Mouse (Mus musculus) intestine, postnatal 0 days (tissue): Measurements from ENCODE around the gene Npb. TPM values are rescaled to one million over a fixed set of nuclear protein-coding genes. Genes with fewer than 3 reads are reported as not detected.
A peak's percentile ranks its signal among the peaks of the same experiment; 100 is the strongest.

Experiments
- ATAC-seq: fragments of 200-750 bp; cut with Nextera tagmentation; 2 replicates; pipeline ENCODE4 v1.8.0; 2017; ENCODE audit warnings: mild to moderate bottlenecking, moderate TSS enrichment, moderate library complexity
- H3K27ac ChIP-seq: fragments of 300-500 bp; sonication (generic); 2 replicates; pipeline ENCODE4 v1.5.1; 2014; ENCODE audit warnings: mild to moderate bottlenecking, low read depth, low read length, moderate library complexity
- H3K27me3 ChIP-seq: fragments of 300-500 bp; sonication (generic); replicated peaks from 2 replicates; pipeline ENCODE4 v1.6.1; 2014; ENCODE audit warnings: low read length, mixed read lengths; ENCODE audit not compliant: control insufficient read depth, insufficient read depth
- H3K36me3 ChIP-seq: fragments of 300-500 bp; sonication (generic); 2 replicates; pipeline ENCODE4 v1.6.1; 2014; ENCODE audit warnings: mild to moderate bottlenecking, moderate library complexity; ENCODE audit not compliant: control insufficient read depth, insufficient read depth
- H3K4me1 ChIP-seq: fragments of 300-500 bp; sonication (generic); replicated peaks from 2 replicates; pipeline ENCODE4 v1.6.1; 2014; ENCODE audit warnings: antibody characterized with exemption, low read length, mixed read lengths; ENCODE audit not compliant: control insufficient read depth, insufficient read depth
- H3K4me2 ChIP-seq: fragments of 300-500 bp; sonication (generic); replicated peaks from 2 replicates; pipeline ENCODE4 v1.6.1; 2014; ENCODE audit warnings: low read depth, mild to moderate bottlenecking, moderate library complexity
- H3K4me3 ChIP-seq: fragments of 300-500 bp; sonication (generic); 2 replicates; pipeline ENCODE4 v1.5.1; 2014; ENCODE audit warnings: low read depth, low read length
- H3K9ac ChIP-seq: fragments of 300-500 bp; sonication (generic); 2 replicates; pipeline ENCODE4 v1.6.1; 2014; ENCODE audit warnings: mild to moderate bottlenecking, low read depth, low read length
- H3K9me3 ChIP-seq: fragments of 300-500 bp; sonication (generic); 2 replicates; pipeline ENCODE4 v1.6.1; 2016; ENCODE audit warnings: mixed run types; ENCODE audit not compliant: control insufficient read depth
- CTCF ChIP-seq: sonication (generic); IDR thresholded peaks from 2 replicates; pipeline ENCODE4 v1.5.1; 2016; ENCODE audit warnings: low read depth, mild to moderate bottlenecking, control low read depth, antibody characterized with exemption, moderate library complexity
- WGBS: fragments of 180-500 bp; shearing (Covaris S2); extraction: QIAGEN DNeasy Blood & Tissue Kit; methylation state at CpG from one replicate; pipeline ENCODE4 v1.1.7; 2014; 5-methylcytosine and 5-hydroxymethylcytosine counted together
- polyA plus RNA-seq: library from polyadenylated mRNA; unstranded; fragments of >200 nt; fragmentation: Nextera tagmentation; extraction: Ambion mirVana; gene quantifications from 2 replicates; pipeline ENCODE4 v1.2.1, GENCODE M21; 2015

Gene Npb
- polyA plus RNA-seq, 1 experiment from 2014 or later: 3.4 TPM

GRCm38 (mm10) chr11:120571122-120571521 is 37.2 kb upstream of the Npb start:
- TF ChIP-seq CTCF: no peak
- H3K4me2 ChIP-seq: peak overlapping the region; percentile 69
- WGBS: 56% methylated on average over 3 of the region's 3 CpGs
- peak overlapping the region; percentile 98 for H3K9ac ChIP-seq
- peaks cover 50% of the 10 kb centered on the region for H3K36me3 ChIP-seq
- ATAC-seq: peak; percentile 6; the same call in 1 of the 2 replicates
- peak overlapping the region; percentile 83 for H3K27ac ChIP-seq
- no peaks in the 10 kb centered on the region for H3K9me3 ChIP-seq
- no peaks in the 10 kb centered on the region for H3K27me3 ChIP-seq
- H3K4me1 ChIP-seq: 0 out of 2 replicates have a peak, but pooled peaks cover 8% of the 10 kb centered on the region
- peak overlapping the region; percentile 92 for H3K4me3 ChIP-seq

GRCm38 (mm10) chr11:120571754-120572416 is 36.4 kb upstream of the Npb start:
- H3K4me2 ChIP-seq: peak overlapping the region; percentile 69
- no peaks in the 10 kb centered on the region for H3K9me3 ChIP-seq
- peak overlapping the region; percentile 97 for H3K27ac ChIP-seq
- no peak for TF ChIP-seq CTCF
- no peaks in the 10 kb centered on the region for H3K27me3 ChIP-seq
- ATAC-seq: peak; percentile 9
- H3K4me1 ChIP-seq: peaks cover 11% of the 10 kb centered on the region; the same call in 1 of the 2 replicates
- 4% methylated on average over 11 of the region's 11 CpGs for WGBS
- peaks cover 42% of the 10 kb centered on the region for H3K36me3 ChIP-seq
- peak overlapping the region; percentile 92 for H3K4me3 ChIP-seq
- H3K9ac ChIP-seq: peak overlapping the region; percentile 98

- Histone ChIP-seq H3K27ac (peak overlapping the region; percentile 97), H3K9me3 (no peaks in the 10 kb centered on the region), H3K4me3 (peak overlapping the region; percentile 92), H3K4me2 (peak overlapping the region; percentile 69), H3K9ac (peak overlapping the region; percentile 98), H3K4me1 (peaks cover 15% of the 10 kb centered on the region; the same call in 1 of the 2 replicates), H3K36me3 (peaks cover 37% of the 10 kb centered on the region), H3K27me3 (no peaks in the 10 kb centered on the region)
- 1% methylated on average over 21 of the region's 24 CpGs for whole genome bisulfite sequencing
- peak; percentile 16; the same call in 1 of the 2 replicates for TF ChIP-seq CTCF
- peak; percentile 1 for ATAC-seq
Measured at GRCm38 (mm10) chr11:120572417-120572751, 35.9 kb upstream of the Npb start.

- WGBS: under 1% methylated on average over 93 of the region's 94 CpGs
- TF ChIP-seq CTCF: no peak
- Histone ChIP-seq H3K4me3 (peak within 1 kb of the TSS; percentile 92), H3K4me1 (peaks cover 14% of the 10 kb centered on the region; the same call in 1 of the 2 replicates), H3K4me2 (peak within 1 kb of the TSS; percentile 80), H3K9me3 (no peaks in the 10 kb centered on the region), H3K36me3 (peaks cover 37% of the 10 kb centered on the region), H3K9ac (peak within 1 kb of the TSS; percentile 98), H3K27ac (peak within 1 kb of the TSS; percentile 97), H3K27me3 (no peaks in the 10 kb centered on the region)
- peak; percentile 92 for ATAC-seq
Measured at GRCm38 (mm10) chr11:120572752-120573584, 35.3 kb upstream of the Npb start, which contains the start of gene P4hb. P4hb (minus strand) TSS chr11:120573253.

- no peak for TF ChIP-seq CTCF
- under 1% methylated on average over 23 of the region's 23 CpGs for WGBS
- no peaks in the 10 kb centered on the region for H3K27me3 ChIP-seq
- H3K4me1 ChIP-seq: peaks cover 10% of the 10 kb centered on the region; the same call in 1 of the 2 replicates
- peaks cover 37% of the 10 kb centered on the region for H3K36me3 ChIP-seq
- peak overlapping the region; percentile 92 for H3K4me3 ChIP-seq
- peak overlapping the region; percentile 81 for H3K9ac ChIP-seq
- peak overlapping the region; percentile 97 for H3K27ac ChIP-seq
- H3K9me3 ChIP-seq: no peaks in the 10 kb centered on the region
- H3K4me2 ChIP-seq: peak overlapping the region; percentile 80
- ATAC-seq: no peak
Measured at GRCm38 (mm10) chr11:120573585-120574277, 34.5 kb upstream of the Npb start.

- Histone ChIP-seq H3K9ac (peak overlapping the region; percentile 81; the same call in 1 of the 2 replicates), H3K36me3 (peaks cover 39% of the 10 kb centered on the region), H3K9me3 (no peaks in the 10 kb centered on the region), H3K4me2 (peak overlapping the region; percentile 80), H3K4me1 (peaks cover 11% of the 10 kb centered on the region; the same call in 1 of the 2 replicates), H3K27me3 (no peaks in the 10 kb centered on the region), H3K4me3 (peak overlapping the region; percentile 92), H3K27ac (peak overlapping the region; percentile 97)
- TF ChIP-seq CTCF: no peak
- no peak for ATAC-seq
- 32% methylated on average over 5 of the region's 5 CpGs for WGBS
Measured at GRCm38 (mm10) chr11:120574278-120574600, 34.0 kb upstream of the Npb start.
